Mouse (Mus musculus): ENCODE data around the gene Slc44a3. TPM values are rescaled to one million over a fixed set of nuclear protein-coding genes. Genes with fewer than 3 reads are reported as not detected.

The Slc44a3 gene
- polyA plus RNA-seq, 1 experiment from 2014 or later: 1.2 TPM

- no peaks in the 10 kb centered on the region for H3K9me3 ChIP-seq
- peak overlapping the region; percentile 93 for H3K27ac ChIP-seq
- peaks cover 37% of the 10 kb centered on the region for H3K4me1 ChIP-seq
- peak overlapping the region; percentile 72 for H3K4me2 ChIP-seq
- under 1% methylated on average over 91 of the region's 93 CpGs for WGBS
- peak overlapping the region; percentile 68 for H3K4me3 ChIP-seq
- no peaks in the 10 kb centered on the region for H3K27me3 ChIP-seq (replicated peaks)
- ATAC-seq (replicated peaks): peak; percentile 75
- H3K9ac ChIP-seq: peak overlapping the region; percentile 90
- H3K36me3 ChIP-seq (replicated peaks): no peaks in the 10 kb centered on the region
Observed at GRCm38 (mm10) chr3:121426621-121427519, 105.3 kb downstream of the Slc44a3 start.

GRCm38 (mm10) chr3:121425861-121426620, 106.2 kb downstream of the Slc44a3 start, which contains the start of gene Cnn3:
TSS of gene Cnn3 (plus strand) at chr3:121426497.
- Histone ChIP-seq H3K36me3 (replicated peaks) (no peaks in the 10 kb centered on the region), H3K27me3 (replicated peaks) (no peaks in the 10 kb centered on the region; the same call in 1 of the 2 replicates), H3K4me3 (peak within 1 kb of the TSS; percentile 68), H3K27ac (peak within 1 kb of the TSS; percentile 93), H3K9ac (peak within 1 kb of the TSS; percentile 90), H3K4me1 (peaks cover 37% of the 10 kb centered on the region), H3K4me2 (peak within 1 kb of the TSS; percentile 72), H3K9me3 (no peaks in the 10 kb centered on the region)
- peak; percentile 93 for ATAC-seq (replicated peaks)
- WGBS: under 1% methylated on average over 52 of the region's 66 CpGs

- ATAC-seq (replicated peaks): no peak
- Histone ChIP-seq H3K27me3 (replicated peaks) (no peaks in the 10 kb centered on the region; the same call in 1 of the 2 replicates), H3K4me3 (no peak overlapping the region), H3K36me3 (replicated peaks) (no peaks in the 10 kb centered on the region), H3K9me3 (no peaks in the 10 kb centered on the region), H3K4me1 (0 out of 2 replicates have a peak, but pooled peaks cover 6% of the 10 kb centered on the region), H3K27ac (no peak overlapping the region), H3K9ac (no peak overlapping the region), H3K4me2 (no peak overlapping the region)
- 80% methylated on average over 8 of the region's 8 CpGs for WGBS
Observed at GRCm38 (mm10) chr3:121422405-121422804, 109.8 kb downstream of the Slc44a3 start.

GRCm38 (mm10) chr3:121418850-121419435, 113.3 kb downstream of the Slc44a3 start:
- Histone ChIP-seq H3K27me3 (replicated peaks) (no peaks in the 10 kb centered on the region; the same call in 1 of the 2 replicates), H3K4me3 (no peak overlapping the region), H3K9ac (no peak overlapping the region), H3K4me2 (no peak overlapping the region), H3K4me1 (no peaks in the 10 kb centered on the region), H3K27ac (no peak overlapping the region), H3K36me3 (replicated peaks) (no peaks in the 10 kb centered on the region), H3K9me3 (no peaks in the 10 kb centered on the region)
- no peak for ATAC-seq (replicated peaks)
- WGBS: 80% methylated on average over 9 of the region's 9 CpGs

GRCm38 (mm10) chr3:121418251-121418601, 114.0 kb downstream of the Slc44a3 start:
- WGBS: 13% methylated on average over 6 of the region's 6 CpGs
- no peak for ATAC-seq (replicated peaks)
- Histone ChIP-seq H3K4me3 (no peak overlapping the region), H3K4me2 (no peak overlapping the region), H3K27ac (no peak overlapping the region), H3K27me3 (replicated peaks) (no peaks in the 10 kb centered on the region; the same call in 1 of the 2 replicates), H3K9ac (no peak overlapping the region), H3K9me3 (no peaks in the 10 kb centered on the region), H3K4me1 (no peaks in the 10 kb centered on the region), H3K36me3 (replicated peaks) (no peaks in the 10 kb centered on the region)

- H3K4me1 ChIP-seq: no peaks in the 10 kb centered on the region
- WGBS: 36% methylated on average over 14 of the region's 14 CpGs
- H3K9ac ChIP-seq: no peak overlapping the region
- no peaks in the 10 kb centered on the region; the same call in 1 of the 2 replicates for H3K27me3 ChIP-seq (replicated peaks)
- no peaks in the 10 kb centered on the region for H3K9me3 ChIP-seq
- no peak for ATAC-seq (replicated peaks)
- no peak overlapping the region for H3K27ac ChIP-seq
- no peak overlapping the region for H3K4me3 ChIP-seq
- no peaks in the 10 kb centered on the region for H3K36me3 ChIP-seq (replicated peaks)
- no peak overlapping the region for H3K4me2 ChIP-seq
Observed at GRCm38 (mm10) chr3:121417379-121418250, 114.6 kb downstream of the Slc44a3 start.

- no peaks in the 10 kb centered on the region; the same call in 1 of the 2 replicates for H3K27me3 ChIP-seq (replicated peaks)
- 73% methylated on average over 5 of the region's 5 CpGs for WGBS
- H3K4me1 ChIP-seq: no peaks in the 10 kb centered on the region
- no peak overlapping the region for H3K4me3 ChIP-seq
- no peaks in the 10 kb centered on the region for H3K36me3 ChIP-seq (replicated peaks)
- no peak overlapping the region for H3K9ac ChIP-seq
- H3K9me3 ChIP-seq: no peaks in the 10 kb centered on the region
- no peak overlapping the region for H3K27ac ChIP-seq
- no peak overlapping the region for H3K4me2 ChIP-seq
- ATAC-seq (replicated peaks): no peak
Observed at GRCm38 (mm10) chr3:121416171-121417154, 115.7 kb downstream of the Slc44a3 start.

- Histone ChIP-seq H3K4me1 (no peaks in the 10 kb centered on the region), H3K4me2 (no peak overlapping the region), H3K9ac (no peak overlapping the region), H3K9me3 (no peaks in the 10 kb centered on the region), H3K27ac (no peak overlapping the region), H3K36me3 (replicated peaks) (no peaks in the 10 kb centered on the region), H3K4me3 (no peak overlapping the region), H3K27me3 (replicated peaks) (no peaks in the 10 kb centered on the region)
- ATAC-seq (replicated peaks): no peak
- WGBS: 78% methylated on average over 6 of the region's 6 CpGs
Observed at GRCm38 (mm10) chr3:121411450-121411849, 120.8 kb downstream of the Slc44a3 start.
